Mouse (Mus musculus) central nervous system, embryonic 14 days (tissue): ENCODE results near the gene Ikzf5. TPM values are rescaled to one million over a fixed set of nuclear protein-coding genes. Genes with fewer than 3 reads are reported as not detected.

ENCODE experiments used
- polyA plus RNA-seq: library from polyadenylated mRNA; depleted of rRNA; stranded (reverse); fragments of >200 nt; gene quantifications from 2 replicates; pipeline ENCODE4 v1.2.3, GENCODE M21; 2012; rRNA removed

Gene Ikzf5
- 16.4 and 17.2 TPM in 2 replicates for polyA plus RNA-seq

DNA sequence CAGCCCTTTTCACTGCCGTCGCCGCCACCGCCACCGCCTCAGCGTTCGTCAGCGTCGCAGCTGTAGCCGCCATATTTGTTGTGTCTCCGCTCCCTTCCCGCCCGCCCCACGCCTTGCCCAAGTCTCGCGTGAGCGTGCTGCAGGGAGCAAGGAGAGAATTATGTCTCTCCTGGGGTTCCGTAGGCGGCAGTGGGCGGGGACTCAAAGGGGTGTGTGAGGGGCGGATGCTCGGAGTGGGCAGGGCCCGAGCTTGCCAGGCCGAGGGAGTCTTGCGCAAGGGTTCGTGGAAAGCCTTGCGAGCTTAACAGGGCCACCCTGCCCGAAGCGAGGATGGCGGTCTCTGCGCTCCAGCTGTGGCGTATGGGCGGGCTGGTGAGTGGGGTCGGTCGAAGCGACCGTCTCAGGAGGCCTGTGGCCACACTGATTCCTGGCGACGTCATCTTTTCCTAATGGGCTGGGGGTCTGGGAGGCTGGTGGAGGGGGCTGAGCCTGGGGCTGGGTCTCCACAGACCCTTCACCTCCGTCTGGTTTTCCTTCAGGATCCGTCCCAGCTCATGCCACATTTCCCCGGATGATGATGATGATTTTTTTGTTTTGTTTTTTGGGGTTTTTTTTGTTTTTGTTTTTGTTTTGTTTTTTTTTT, at the start of gene Ikzf5, which contains the start of gene Acadsb:
TSS of gene Ikzf5 (minus strand) at position 106 of the 643 bp plus-strand sequence.
TSS of gene Acadsb (plus strand) at position 186 of the 643 bp plus-strand sequence.

DNA sequence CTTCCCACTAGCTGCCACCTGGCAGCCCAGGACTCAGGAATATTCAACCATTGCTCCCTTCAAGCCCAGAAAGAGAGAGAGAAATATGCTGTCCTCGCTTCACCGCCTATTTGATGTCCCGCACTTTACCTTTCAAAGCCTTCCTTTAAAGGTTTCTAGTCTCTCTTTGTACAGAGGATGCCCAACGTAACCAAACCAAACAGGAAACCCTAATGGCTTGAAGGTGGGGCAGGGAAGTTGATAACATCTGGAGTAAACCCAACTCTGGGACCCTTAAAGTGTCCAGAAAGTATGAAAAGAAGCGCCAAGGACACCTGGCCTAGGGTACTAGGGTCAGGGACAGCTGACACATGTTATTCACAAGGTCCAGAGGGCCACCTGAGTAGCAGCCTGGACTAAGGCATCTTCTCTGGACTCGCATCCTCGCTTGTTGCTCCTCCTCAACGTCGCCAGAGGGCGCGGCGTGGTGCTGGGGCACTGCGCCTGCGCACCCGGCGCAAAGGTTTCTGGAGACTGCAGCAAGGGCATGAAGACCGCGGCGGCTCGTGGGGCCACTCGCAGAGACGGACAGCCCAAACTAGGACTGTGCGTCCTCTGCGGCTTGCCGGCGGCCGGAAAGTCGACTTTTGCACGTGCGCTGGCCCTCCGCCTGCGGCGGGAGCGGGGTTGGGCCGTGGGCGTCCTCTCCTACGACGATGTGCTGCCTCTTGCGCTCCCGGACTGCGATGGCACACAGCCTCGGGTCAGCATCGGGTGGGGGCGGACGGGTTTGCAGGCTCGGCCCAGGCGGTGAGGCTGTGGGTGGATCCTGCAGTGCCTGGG, 39.5 kb downstream of the Ikzf5 start, which contains the start of gene Pstk:
TSS of gene Pstk (plus strand) at position 494 of the 822 bp plus-strand sequence.

DNA sequence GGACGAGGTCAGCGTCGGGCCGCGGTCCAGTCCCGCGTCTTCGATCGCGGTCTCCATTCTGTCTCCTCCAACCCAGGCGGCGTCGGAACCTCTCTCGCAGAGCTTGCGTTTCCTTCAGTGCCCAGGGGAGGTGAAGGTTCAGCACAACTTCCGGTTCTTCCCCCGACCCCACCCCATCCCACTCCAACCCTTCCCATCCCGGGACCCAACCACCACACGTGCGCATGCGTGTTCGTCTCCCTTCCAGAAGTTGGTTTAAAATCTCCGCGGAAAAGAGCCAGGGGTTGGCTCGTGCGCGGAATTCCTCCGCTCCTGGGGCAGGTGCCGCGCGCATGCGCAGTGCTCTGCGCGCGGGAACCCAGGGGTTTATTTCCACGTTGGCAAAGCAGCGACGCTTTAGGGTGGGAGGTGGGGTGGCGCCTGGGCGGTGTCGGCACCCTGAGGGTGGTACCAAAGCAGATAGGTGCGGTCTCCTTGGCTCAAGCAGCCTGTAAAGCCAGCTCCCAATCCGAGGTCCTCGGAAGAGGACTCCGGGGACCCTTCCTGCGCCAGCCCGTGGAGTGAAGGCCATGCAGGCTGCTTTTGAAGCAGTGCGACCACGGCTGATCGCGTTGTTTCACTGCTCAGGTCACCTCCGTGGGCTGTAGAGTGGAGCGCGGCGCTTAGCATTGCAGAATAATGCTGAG, 47.6 kb downstream of the Ikzf5 start, which contains the start of gene 2310057M21Rik:
TSS of gene 2310057M21Rik (minus strand) at position 145 of the 686 bp plus-strand sequence.

Other genes with a start within 250 kb of the Ikzf5 start
- under 0.01 TPM in 1 of 2 replicates, not detected in the other for gene 5430419D17Rik, start 236.1 kb downstream of the Ikzf5 start, polyA plus RNA-seq
- 0.04 TPM in 1 of 2 replicates, not detected in the other for gene Cuzd1, start 88.2 kb downstream of the Ikzf5 start, polyA plus RNA-seq
- 0.17 TPM in 1 of 2 replicates, not detected in the other for gene Fam24b, start 81.0 kb downstream of the Ikzf5 start, polyA plus RNA-seq
- gene Fam24a, start 76.7 kb downstream of the Ikzf5 start, polyA plus RNA-seq: not detected in 2 replicates
- gene 2310057M21Rik, start 47.8 kb downstream of the Ikzf5 start, polyA plus RNA-seq: 11.9 and 14.6 TPM in 2 replicates
- gene Pstk, start 39.4 kb downstream of the Ikzf5 start, polyA plus RNA-seq: 44.3 and 50.4 TPM in 2 replicates
- gene Acadsb, start 80 bp upstream of the Ikzf5 start, polyA plus RNA-seq: 29.4 and 30.5 TPM in 2 replicates
- gene Hmx3, start 132.3 kb upstream of the Ikzf5 start, polyA plus RNA-seq: 2.4 and 2.7 TPM in 2 replicates
- 1.8 and 2.1 TPM in 2 replicates for gene Hmx2, start 138.3 kb upstream of the Ikzf5 start, polyA plus RNA-seq
- gene Bub3, start 149.7 kb upstream of the Ikzf5 start, polyA plus RNA-seq: 159 and 166 TPM in 2 replicates